Mouse (Mus musculus) kidney, adult 8-10 months (tissue): Measurements from ENCODE around the gene Sin3b.
A peak's percentile ranks its signal among the peaks of the same experiment; 100 is the strongest.

Experiments
- DNase-seq, 2 experiments: peaks; one replicate each; pipeline ENCODE4 v3.0.0; 2022

The Sin3b gene

GRCm38 (mm10) chr8:72756031-72756430, 32.9 kb downstream of the Sin3b start:
- DNase-seq = no peak

DNA sequence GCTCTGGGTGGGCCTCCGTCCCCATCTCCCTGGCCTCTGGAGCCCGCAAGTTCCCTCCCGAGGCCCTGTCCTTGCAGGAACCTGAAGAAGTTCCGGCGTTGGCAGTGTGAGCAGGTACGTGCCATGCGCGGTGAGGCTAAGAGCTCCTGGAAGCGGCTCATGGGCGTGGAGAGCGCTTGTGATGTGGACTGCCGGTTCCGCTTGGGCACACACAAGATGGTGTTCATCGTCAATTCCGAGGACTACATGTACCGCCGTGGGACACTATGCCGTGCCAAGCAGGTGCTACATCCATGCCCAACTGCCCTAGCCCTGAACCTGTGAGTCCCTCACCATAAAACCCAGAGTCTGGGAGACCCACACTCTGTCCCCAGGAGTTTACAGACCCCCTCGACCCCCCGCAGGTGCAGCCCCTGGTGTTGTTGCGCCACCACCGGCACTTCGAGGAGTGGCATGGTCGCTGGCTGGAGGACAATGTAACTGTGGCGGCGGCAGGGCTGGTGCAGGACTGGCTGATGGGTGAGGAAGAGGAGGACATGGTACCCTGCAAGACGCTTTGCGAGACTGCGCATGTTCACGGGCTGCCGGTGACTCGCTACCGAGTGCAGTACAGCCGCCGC, 33.8 kb downstream of the Sin3b start:
- DNase-seq = no peak

GRCm38 (mm10) chr8:72757426-72758195, 34.5 kb downstream of the Sin3b start:
- peak in 1 of 2 experiments; percentile 0 for DNase-seq

GRCm38 (mm10) chr8:72758310-72758709, 35.2 kb downstream of the Sin3b start:
- DNase-seq = peak in 1 of 2 experiments; percentile 1

GRCm38 (mm10) chr8:72760216-72760615, 37.1 kb downstream of the Sin3b start:
- DNase-seq = peak in 1 of 2 experiments; percentile 0

DNA sequence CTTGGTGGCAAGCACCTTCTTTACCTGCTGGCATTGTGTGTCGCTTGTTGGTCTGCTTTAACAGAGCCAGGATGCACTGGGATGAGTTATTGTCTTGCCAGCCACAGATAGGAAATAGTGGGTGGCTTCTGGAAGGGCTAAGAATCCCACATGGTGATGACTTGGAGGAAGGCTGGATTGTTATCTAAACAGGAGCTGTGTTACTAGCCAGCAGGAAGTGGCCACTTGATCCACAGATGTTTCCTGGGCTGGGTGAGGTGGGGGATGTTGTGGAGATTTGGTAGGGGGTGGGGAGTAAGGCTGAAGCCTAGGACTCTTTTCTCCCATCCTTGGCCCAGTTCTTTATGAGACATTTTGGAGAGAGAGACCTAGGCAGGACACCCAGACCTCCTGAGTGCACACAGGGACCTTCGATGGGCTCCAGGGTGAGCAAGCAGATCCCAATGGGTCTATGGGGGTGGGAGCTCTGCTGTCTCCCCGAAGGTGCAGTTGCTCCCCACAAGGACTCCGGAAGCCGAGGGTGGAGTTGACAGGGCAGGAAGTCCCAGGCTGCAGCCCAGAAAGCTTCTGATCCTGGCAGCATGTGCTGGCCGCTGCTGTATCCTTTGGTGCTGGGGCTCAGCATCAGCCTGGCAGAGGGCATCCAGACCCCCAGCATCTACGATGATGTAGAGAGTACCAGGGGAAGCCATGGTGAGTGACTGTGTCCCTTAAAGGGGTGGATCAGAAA, 38.4 kb downstream of the Sin3b start, which contains the start of gene F2rl3:
TSS of gene F2rl3 (plus strand) at position 559 of the 730 bp plus-strand sequence.
- DNase-seq = peak; percentile 13 to 17

DNA sequence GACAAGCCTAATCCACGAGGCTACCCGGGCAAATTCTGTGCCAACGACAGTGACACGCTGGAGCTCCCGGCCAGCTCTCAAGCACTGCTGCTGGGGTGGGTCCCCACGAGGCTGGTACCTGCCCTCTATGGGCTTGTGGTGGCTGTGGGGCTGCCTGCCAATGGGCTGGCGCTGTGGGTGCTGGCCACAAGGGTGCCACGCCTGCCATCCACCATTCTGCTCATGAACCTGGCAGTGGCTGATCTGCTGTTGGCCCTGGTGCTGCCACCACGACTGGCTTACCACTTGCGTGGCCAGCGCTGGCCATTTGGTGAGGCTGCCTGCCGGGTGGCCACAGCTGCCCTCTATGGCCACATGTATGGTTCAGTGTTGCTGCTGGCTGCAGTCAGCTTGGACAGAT, 39.2 kb downstream of the Sin3b start:
- DNase-seq = peak in 1 of 2 experiments; percentile 0

GRCm38 (mm10) chr8:72765696-72766095, 42.6 kb downstream of the Sin3b start:
- no peak for DNase-seq

DNA sequence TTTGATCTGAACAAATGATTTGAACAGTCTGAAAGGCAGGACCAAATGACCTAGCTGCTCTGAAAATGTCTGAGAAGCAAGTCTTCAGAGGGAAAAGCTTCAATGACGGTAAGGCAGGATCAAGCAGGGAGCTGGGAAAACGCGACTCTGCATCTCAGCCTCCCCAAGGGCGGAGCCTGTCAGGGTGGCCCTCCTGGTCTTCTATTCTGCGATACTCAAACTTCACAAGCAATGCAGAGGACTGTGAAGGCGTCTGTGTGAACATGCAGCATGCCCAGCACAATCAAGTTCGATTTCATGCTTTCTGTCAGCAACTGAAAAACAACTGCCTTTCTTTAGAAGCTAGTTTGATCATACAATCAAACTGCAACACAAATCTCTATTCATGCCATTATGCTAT, 43.7 kb downstream of the Sin3b start:
- DNase-seq = no peak

DNA sequence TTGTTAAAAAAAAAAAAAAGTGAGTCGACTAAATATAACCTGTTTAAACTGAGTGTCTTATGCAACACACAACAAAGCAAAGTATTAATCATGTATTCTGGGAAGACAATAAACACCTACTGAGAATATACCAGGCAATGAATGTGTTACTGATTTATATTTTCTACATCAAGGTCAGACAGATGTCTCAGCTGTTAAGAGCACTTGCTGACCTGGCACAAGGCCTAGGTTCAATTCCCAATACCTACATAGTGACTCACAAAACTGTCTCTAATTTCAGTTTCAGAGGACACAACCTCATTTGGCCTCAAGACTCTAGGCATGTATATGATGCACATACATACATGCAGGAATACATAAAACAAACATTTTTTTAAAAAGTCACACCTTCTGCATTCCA, 54.7 kb downstream of the Sin3b start:
- no peak for DNase-seq

DNA sequence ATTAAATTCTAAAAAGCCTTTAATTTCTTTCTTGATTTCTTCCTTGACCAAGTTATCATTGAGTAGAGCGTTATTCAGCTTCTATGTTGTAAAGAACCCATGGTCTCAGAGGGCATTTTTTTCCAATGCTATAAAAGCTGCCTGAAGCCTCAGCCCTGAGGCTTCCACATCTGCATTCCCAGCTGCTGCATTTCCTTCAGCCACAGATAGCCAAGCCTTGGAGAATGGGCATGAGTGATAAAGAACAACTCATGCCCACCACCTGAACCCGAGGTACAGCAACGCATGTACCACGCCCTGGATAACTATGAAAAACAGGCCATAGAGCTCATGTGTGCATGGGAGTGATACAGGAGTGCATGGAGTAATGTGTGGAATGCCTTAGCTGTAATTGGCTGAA, 57.6 kb downstream of the Sin3b start:
- DNase-seq = no peak

GRCm38 (mm10) chr8:72801583-72801982, 78.5 kb downstream of the Sin3b start:
- no peak for DNase-seq
